Mouse (Mus musculus) T-cell, adult 2 months (primary cell): Measurements from ENCODE around the gene Nup62.
"Not testable (repeated sequence)": the region's sequence is repeated elsewhere in the genome, so short reads cannot be mapped to it uniquely, and the experiment has no call there.

Experiments used
- DNase-seq: peaks from one replicate; pipeline ENCODE4 v3.0.0; 2022; ENCODE audit warnings: low spot score

Gene Nup62

GRCm38 (mm10) chr7:44864595-44865542 is 49.0 kb downstream of the Nup62 start:
- DNase-seq, result no peak

DNA sequence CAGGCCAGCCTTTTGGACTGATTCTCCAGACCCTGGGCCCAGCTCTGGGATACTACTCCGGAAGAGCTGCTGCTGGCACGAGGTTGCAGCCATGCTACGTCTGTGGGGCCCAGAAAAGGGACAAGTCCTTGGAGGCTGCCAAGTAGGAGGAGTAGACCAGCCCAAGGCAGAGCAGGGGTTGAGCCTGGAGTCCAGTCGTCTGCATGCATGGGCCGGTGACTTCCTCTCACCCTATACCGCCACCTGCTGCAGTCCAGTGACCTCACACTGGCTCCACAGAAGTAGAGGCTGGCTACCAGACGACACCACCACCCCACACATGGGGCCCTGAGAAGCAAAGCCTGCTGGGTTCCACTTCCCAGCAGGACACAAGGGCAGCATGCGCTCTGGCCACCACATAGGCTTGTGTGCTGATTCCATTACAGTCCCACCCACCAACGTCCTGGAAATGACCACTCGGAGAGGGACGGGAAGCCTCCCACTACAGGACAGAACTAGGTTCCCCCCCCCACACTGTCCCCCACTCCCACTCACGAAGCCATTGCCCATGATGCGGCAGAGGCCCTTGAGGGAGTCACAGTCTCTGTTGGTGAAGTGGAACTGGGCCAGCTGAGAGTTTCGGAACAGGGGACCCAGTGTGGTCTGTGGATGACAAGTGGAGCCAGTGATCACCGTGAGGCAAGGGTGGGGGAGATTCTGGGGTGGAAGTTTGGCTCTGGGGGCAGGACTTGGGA is 50.6 kb downstream of the Nup62 start:
- no peak for DNase-seq

GRCm38 (mm10) chr7:44867010-44867702 is 51.3 kb downstream of the Nup62 start:
- DNase-seq, result no peak

GRCm38 (mm10) chr7:44867802-44868201 is 51.9 kb downstream of the Nup62 start:
- no peak for DNase-seq

DNA sequence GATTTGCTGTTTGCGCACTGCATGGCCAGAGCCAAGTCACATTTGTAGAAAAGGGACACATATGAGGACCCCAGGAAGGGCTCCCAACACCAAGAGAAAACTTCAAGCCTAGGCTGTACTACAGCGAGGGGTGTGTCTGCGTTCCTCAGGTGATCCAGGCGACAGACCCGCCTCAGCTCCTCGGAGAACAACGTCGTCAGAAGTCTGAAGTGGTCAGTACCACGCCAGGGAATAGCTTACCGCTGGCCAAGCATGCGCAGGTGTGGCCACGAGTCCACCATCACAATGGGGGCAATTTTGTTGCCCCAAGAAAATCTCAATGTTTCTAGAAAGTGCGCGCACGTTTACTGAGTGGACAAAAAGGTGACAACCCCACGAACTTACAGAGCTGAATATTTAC is 52.6 kb downstream of the Nup62 start:
- no peak for DNase-seq

- DNase-seq, result no peak
Measured at GRCm38 (mm10) chr7:44868919-44869696, 53.2 kb downstream of the Nup62 start.

GRCm38 (mm10) chr7:44869697-44870528 is 54.0 kb downstream of the Nup62 start, which contains the start of gene Ptov1:
Gene Ptov1, minus strand, starts transcription at chr7:44869788.
- DNase-seq, result peak; percentile 87

- DNase-seq, result no peak
Measured at GRCm38 (mm10) chr7:44870614-44871013, 54.7 kb downstream of the Nup62 start.

DNA sequence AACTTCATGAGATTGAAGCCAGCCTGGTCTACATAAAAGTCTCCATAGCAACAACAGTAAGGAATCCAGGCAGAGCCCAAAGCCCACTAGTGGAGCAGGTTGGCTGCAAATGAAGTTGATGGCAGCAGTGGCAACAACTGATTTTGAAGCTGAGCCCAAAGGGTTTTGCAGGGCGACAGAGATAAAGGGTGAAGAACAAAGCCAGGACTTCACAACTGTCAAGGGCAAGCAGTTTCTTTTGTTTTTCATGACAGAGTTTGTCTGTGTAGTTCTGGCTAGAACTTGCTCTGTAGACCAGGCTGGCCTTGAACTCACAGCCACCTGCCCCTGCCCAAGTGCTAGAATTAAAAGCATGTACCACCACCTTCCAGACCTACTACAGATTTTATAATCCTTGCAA is 55.3 kb downstream of the Nup62 start:
- DNase-seq, result no peak

- not testable (repeated sequence) for DNase-seq
Measured at GRCm38 (mm10) chr7:44871774-44872173, 55.9 kb downstream of the Nup62 start.

DNA sequence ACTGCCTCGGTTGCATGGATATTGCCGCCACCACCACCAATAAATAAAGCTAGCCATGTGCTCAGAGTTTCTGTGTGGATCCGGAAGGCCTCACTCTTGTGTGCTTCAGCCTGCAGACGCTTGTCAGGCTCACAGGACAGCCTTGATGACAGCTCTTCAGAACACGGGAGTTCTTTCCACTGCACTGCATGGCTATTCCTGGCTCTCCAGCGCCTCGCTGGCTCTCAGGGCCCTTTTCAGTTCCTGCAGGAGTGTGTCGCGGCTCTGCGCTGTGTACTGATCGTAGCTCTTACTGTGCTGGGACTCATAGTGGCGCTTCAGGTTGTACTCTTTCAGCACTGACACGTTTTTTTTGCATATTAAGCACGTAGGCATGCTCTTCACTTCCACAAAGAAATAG is 61.9 kb downstream of the Nup62 start:
- no peak for DNase-seq
